Mouse (Mus musculus): ENCODE measurements around the gene Bex1.

Gene Bex1

GRCm38 (mm10) chrX:136171189-136172117 is 43.9 kb downstream of the Bex1 start:
- peak; percentile 57 for DNase-seq (ENCODE audit: inconsistent ontology term)

- DNase-seq (ENCODE audit: inconsistent ontology term), result no peak
Observed at GRCm38 (mm10) chrX:136170625-136171024, 44.7 kb downstream of the Bex1 start.
